Mouse (Mus musculus) layer of hippocampus, postnatal 10 days (tissue): ENCODE measurements around the gene Rac2. TPM values are rescaled to one million over a fixed set of nuclear protein-coding genes. Genes with fewer than 3 reads are reported as not detected.

ENCODE experiments used
- DNase-seq, 2 experiments: peaks; one replicate each; pipeline ENCODE4 v3.0.0; 2021; ENCODE audit warnings: low spot score in 2 of 2
- long read RNA-seq: library from polyadenylated mRNA; stranded (forward); transcript quantifications from one replicate; pipeline ENCODE4 v2.0.0, GENCODE M21; 2023
- total RNA-seq, 2 experiments: library from RNA; stranded (reverse); gene quantifications; 2 replicates each; pipeline ENCODE4 v1.2.3; 2021

Rac2 gene
- 1 to 10 TPM; 3.6 to 3.7 TPM for total RNA-seq
- long read RNA-seq, partial matches to known transcripts, result 2 of 6 reads
- long read RNA-seq, other reads (novel, unspliced or antisense), result 2 of 6 reads

DNA sequence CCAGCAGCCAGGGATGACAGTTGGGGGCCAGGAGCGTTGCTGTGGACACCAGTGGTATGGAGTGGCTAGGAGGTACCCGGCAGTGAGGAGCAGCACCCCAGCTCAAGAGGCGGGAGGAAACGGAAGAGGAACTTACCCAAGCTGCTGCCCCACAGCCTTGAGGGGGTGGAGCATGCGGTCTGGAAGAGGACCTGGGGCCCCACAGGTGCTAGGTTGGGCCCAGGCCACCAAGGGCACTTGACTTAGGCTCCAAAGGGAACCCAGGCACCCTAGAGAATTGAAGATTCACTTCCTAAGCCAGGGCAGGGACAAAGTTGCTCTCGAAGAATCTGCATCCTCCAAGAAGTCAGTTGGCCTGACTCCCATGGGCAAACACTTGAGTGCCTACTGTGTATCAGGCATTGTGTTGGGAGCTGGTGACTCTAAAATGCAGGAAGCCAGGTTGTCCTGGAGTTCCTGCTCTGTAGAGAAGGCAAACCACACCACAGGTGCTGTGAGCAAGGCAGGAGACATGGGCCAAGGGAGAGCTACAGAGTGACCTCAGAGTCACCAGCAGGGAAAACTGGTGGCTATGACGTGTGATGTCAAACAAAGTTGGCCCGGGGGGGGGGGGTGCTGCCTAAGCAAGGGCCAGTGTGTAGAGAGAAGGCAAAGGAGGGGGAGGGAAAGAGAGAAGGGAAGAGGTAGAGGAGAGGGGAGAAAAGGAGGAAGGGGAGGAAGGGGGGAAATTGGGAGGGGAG is at the start of gene Rac2:
Rac2 (minus strand) TSS at position 126 of the 740 bp plus-strand sequence.
- no peak for DNase-seq

DNA sequence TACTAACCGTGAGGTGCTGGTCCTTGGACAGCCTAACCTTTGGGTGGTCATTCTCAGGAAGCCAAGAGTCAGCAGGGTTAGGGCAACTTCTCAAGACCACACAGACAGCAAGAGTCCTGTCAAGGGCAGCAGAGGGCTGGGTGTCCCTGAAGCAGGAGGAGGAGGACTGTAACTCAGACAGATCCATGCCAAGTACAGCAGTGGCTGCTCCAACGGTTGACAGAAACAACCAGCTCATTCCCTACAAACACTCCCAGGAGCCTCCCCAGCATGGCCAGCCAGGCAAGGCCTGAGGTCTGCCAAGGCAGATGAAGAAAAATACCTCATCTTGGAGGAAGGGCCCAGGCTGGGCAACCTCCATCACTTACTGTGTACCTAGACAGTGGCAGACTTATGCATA is 44.4 kb upstream of the Rac2 start:
- DNase-seq, result no peak

DNA sequence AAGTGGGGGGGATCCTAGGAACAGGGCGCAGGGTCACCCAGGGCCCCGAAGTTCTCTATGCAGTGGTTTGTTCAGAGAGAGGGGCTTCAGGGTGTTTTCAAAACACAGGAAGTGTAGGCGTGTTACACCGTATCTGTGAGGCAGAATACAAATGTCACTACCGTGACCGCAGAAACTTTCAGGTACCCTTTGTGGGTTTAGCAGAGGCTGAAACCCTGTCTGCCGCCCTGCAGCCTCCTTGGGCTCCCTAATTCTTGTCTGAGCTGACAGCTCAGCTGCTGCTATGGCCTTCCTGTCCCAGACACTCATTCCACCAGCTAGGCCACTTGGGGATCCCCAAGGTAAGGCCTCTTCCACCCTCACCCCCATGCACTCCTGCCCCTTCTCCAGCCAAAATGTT is 42.0 kb upstream of the Rac2 start:
- DNase-seq, result no peak

DNA sequence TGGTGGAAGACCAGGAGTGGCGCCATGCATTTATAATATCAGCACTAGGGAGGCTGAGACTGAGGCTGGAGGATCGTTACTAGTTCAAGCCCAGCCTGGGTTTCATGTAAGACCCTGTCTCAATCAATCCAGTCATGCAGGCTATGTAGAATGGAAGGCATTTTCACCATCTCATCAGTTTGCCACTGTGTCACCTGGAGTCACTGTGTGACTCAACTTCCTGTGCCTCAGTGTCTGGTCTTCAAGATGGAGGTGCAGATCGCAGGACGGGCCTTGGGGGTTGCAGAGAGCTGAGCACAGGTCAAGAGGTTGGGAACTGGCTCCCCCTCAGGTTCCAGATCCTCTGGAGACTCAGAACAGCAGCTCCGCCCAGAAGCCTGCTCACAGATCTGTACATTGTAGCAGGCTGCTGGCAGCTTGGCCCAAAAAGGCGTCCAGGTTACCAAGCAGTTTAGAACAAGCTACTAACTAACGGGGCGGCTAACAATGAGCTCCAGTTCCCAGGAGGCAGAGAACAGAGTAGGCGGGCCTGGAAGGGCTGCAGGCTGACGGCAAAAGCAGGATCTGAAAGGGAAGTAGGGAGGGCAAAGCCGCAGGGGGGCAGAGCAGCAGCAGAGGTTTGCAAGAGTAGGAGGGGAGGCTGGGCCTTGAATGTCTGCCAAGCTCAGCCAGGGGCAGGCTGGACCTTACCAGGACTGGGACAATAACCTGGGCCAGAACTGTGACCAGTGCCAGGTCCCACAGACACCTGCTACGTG is 38.3 kb upstream of the Rac2 start:
- peak; percentile 59 to 69 for DNase-seq

DNA sequence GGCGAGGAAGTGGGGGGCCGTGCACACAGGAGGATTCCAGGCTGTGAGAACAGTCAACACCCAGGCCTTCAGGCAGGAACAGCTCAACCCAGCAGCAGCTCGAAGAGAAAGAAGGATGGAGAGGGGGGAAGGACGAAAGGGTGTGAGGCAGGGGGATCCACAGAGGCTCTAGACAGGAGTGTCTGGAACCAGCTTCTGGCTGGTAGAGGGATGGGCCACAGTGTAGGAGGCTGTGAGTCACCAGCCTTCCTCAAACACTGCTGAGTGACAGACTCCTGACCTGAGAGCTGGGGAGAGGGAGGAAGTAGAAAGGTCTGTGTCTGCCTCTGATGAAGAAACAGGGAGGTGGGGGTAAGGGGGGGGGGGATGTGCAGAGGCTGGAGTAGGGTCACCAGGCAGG is 34.9 kb upstream of the Rac2 start:
- DNase-seq, result peak in 1 of 2 experiments; percentile 46

DNA sequence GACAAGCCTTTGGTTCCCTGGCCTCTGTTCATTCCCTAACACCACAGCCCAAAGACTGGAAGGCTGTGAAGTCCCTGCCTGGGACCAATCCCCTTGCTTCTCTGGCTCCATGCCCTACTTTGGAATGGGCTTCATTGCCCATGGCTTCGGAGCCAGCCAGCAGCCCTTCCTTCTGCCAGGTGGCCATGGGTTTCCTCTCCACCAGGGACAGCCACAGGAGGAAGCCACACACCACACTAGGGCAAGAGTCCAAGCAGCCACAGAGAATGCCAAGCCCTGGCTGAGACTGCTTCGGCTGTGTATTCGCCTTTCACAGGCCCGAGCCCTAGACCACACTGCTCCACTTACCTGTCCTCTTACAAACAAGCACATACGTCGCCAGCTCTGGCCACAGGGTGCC is 33.5 kb upstream of the Rac2 start:
- peak; percentile 71 to 77 for DNase-seq

DNA sequence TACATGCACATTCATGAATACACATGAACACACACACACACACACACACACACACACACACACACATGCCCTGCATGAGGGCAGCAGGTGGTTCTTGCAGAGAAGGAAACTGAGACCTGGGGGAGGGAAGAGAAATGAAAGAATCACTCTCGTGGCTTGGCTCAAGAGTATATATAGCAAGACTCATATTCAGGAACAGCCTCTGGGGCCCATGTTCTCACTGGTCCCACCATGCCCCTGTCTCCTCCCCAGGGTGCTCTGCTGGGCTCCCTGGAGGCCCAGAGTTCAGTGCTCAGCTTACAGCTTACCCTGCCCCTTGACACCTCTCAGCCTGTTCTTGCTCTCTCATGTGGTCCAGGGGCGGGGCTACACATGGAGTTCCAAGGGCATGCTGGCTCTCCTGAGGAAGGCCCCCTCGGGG is 32.8 kb upstream of the Rac2 start:
- DNase-seq, result no peak

DNA sequence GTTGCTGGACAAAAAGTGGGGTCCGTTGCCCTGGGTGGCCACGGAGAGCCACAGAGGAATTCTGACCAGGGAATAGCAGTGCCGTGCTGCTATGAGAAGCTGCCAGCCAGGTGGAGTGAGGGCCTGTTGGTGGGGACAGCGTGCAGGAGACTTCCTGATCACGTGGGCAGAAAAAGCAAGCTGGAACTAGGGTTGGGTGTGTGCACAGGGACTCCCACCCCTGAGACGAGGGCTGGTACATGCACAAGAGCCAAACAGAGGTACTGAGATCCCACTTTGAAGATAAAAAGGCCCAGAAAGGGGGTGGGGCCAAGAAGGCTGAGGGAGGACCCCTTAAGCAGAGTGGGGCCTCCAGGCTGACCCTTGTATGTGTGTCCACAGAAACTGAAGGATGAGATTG is 31.7 kb upstream of the Rac2 start:
- DNase-seq, result no peak

DNA sequence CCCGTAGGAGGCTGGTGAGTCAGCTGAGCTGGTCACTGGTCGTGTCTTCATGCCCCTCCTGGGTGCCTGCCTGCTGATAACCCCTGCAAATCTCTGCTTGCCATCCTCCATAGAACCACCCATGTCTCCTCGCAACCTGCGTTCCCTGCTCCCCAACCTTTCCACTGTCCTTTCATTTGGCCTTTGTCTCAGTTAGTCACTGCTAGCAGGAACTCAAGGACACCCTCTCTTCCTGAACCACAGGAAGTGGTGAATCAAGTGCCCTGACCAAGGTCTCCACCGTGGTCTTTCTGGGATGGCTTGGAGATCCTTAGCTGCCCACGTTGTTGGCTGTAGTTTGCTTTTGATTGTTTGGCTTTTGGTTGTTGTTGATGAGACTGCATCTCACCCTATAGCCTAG is 28.6 kb upstream of the Rac2 start:
- no peak for DNase-seq

DNA sequence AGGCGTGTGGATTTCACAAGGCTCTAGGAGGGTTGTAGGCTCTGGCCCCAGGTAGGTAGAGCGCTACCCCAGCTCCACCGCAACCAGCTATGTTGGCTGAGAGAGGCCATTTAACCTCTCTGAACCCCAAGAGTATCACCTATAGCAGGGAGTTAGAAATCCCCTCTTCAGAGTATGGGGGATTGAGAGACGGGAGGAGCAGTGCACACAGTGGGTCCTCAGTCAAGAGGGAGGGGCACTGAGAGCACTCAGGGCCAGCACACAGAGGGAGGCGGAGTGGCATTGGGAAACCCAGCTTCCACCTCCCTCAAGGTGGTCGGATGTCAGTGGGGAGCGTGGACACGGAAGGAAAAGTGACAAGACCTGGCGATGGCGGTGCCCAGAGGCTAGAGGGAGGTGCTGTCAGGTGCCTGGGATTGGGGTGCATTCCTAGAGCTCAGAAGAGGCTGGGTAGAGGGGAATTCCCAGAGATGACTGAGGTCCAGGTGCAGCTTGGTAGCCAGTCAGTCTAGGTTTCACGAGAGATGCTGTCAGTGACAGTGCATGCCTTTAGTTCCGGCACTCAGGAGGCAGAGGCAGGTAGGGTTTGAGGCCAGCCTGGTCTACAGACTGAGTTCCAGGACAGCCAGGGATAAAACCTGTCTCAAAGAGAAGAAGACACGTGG is 27.1 kb upstream of the Rac2 start:
- no peak for DNase-seq

DNA sequence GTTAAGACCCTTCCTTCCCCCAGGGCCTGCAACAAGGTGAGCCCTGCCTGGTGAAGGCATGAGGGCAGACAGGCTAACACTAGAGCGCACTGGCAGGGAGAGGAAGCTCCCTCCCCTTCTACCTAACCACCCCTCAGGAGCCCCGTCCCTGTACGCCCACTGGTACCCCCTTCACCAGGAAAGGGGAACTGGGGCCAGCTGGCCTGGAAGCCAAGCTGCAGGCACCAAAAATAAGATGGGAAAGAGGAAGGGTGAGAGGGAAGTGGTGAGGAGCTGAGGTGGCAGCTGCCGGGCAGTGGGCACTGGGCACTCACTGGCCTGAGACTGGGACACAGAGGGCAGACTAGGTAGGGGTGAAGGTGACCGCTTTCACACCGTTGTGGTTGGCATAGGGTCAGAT is 26.5 kb upstream of the Rac2 start:
- DNase-seq, result no peak

DNA sequence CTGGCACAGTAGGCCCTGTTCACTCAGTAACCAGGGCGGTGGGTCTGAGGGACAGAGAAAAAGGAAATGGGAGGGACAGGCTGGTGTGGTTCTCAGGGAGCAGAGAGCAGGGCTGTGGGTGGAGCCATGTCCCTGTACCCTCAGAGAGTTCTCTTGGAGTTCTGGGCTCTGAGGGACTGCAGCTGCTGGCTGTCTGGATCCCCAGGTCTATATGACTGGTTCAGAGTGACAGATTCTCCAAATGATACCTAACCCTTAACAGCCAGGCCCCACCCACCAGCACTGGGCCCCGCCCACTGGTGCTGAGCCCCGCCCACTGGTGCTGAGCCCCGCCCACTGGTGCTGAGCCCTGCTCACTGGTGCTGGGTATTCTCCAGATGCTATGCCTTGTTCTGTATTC is 25.1 kb upstream of the Rac2 start:
- DNase-seq, result peak in 1 of 2 experiments; percentile 44

DNA sequence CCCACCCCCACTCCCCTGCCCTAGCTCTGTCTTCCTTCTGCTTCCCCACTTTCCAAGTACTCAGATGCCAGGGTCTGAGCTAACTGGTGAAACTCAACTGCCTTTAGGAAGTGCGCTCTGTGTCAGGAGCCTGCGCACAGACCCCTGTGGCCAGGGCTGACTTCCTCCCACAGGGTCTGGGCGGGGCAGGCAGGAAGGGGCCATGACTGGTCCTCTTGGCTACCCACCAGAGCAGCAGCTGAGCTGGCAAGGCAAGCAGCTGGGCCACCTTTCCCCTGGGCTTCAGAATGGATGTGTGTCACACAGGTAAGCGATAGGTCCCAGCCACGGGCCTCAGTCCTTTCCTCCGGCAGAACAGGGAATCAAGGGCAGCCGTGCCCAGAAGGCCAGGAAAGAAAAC is 24.3 kb upstream of the Rac2 start, which contains the start of gene Cyth4:
Cyth4 (plus strand) TSS at position 134 of the 400 bp plus-strand sequence.
- no peak for DNase-seq

DNA sequence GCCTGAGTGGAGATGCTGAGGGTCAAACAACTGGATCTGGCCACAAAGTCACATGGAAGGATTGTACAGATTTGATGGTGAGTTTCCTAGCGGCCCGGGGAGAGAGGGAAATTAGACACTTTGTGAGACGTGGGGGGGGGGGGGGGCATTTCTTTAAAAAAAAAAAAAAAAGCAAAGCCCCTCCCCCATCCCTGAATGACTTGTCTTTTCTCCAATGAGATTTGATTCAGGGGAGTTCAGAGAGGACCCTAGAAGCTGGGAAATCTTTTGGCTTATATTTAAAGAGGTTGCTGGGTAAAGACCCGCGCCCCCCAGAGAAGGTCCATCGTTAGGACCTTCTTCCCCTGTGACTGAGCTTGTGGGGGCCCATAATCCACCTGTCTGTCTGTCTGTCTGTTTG is 23.9 kb upstream of the Rac2 start:
- no peak for DNase-seq

DNA sequence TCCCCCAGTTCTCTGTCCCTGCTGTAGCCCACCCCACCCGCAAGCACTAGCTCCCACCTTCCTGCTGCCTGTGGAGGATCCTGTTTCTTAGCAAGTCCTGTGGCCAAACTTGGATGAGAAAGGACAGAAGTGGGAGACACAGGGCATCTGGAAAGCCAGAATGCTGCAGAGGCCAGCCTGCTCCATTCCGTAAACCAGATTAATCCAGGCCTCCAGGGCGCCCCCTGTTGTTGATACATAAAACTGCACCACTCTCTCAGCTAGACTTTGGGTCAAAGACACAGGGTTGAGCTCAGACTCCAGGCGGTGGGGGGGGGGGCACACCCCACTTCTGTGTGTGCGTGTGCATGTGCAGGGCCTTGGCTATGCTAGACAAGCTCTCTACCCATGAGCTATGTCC is 22.9 kb upstream of the Rac2 start:
- no peak for DNase-seq

DNA sequence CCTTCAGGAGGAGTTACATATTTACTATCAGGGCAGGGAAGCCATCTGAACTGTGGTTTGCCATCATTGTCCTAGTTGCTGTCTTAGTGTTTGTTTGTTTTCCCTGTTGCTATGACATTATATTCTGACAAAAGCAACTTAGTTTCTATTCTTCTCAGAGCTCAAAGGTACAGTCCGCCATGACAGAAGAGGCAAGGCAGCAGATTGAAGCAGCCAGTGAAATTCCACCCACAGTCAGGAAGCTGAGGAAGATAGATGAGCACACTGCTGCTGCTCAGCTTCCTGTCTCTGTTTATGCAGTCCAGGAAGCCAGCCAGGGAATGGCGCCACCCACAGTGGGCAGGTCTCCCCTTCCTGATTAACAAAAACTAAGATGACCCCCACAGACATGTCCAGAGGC is 22.2 kb upstream of the Rac2 start:
- DNase-seq, result no peak

DNA sequence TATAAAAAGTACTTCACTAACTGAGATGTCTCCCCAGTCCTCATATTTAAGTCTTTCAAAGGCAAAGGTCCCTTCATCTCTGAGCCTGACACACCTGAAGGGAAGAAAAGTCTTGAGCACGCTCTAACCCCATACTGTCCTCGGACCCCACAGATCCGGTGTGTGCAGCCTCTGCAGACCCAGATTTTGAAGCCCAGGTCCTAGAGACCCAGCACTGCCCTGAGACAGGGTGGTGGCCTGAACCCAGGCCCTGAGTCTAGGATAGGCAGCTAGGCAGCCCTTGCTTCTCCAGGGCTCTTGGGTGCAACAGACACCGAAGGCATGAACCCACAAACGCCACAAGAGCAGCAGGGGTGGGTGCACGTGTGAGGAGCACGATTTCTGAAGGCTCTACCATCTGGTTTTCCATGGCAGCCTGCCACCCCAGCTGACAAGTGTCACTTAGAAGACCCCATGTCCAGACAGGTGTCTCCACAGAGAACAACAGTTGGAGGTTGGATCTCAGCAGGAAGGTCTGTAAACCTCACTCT is 21.4 kb upstream of the Rac2 start:
- no peak for DNase-seq

DNA sequence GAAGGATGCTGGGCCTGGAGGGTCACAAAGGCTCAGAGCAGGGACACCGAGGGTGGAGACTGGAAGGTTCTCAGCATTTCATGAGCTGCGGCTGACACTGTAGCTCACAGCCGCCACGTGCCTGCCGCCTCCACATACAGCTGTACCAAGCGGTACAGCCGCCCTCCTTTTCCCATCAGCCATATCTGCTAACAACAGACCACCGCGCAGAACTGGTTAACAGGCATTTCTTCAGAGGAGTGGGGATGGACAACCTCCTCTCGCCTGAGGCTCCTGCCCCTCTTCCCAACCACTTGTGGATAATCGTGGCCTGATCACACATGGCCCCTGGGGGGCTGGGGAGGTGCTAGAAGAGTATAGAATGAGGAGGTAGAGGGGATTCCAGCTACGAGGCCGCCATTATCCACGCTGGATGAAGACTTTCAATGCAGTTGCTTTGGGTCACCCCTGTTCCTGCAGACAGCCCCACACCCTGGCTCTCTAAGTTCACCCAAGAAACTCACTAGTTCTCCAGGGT is 19.9 kb upstream of the Rac2 start:
- DNase-seq, result no peak

DNA sequence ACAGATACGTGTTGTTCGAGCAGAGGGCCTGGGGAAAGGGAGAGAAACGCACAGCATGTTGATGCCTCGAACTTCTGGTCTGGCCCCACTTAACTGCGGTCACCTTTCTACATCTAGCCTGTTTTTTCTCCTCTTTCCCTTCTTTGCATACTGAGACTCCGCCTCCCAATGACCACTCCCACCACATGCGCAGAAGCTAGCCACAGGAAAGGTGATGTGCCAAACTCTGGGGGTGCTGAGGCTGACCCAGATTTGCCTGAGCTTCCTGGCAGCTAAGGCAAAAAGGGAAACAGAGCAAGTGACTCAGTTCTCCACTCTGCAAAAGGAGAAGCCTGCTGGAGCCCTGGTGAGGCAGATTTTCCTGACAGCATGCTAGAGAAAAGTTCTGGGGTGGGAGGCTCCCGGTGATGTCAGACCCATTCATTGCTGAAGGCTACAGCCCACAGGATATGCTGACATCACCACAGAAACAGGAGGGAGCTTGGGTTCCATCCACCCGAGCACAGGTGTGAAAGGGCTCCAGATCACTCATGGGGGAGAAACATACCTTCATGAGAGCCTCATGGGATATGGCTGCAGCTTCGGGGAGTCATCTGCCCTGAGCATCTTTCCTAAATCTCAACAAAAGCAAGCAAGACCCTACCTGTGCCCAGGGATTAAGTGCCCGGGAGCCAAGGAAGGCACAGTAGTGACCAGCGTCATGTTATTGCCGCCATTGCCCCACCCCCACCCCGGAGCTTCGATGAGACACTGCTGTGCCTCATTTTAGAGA is 19.3 kb upstream of the Rac2 start:
- no peak for DNase-seq

DNA sequence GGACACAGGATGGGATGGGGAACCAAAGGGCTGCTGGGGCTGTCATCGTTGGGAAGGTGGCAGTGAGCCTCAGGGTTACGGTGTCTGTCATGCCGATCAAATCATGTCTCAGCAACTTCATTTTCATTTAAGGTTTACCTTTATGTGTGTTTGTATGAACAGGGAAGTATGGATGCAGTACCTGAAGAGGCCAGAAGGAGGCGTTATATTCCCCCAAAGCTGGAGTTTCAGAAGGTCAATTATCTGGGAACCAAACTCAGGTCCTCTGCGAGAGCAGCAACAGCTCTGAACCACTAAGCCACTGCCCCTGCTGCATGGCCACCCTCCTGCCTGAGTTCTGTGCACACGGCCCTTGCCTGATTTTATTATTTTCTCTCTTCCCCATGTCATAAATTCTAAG is 18.2 kb upstream of the Rac2 start:
- DNase-seq, result no peak

DNA sequence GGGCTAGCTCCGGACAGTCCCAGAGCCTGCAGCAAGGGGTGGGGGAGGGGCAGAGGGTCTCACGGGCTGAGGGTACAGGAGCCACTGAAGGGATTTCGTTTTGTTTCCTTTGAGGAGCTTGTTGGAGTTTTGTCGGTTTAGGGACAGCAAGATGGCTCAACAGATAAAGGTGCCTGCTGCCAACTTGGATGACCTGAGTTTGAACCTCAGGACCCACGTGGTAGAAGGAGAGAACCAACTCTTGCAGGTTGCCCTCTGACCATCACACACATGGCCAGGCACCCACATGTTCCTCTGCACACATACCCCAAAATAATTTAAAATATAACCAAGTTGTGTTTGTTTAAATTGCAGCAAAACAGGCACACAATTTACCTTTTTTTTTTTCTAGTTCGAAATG is 17.4 kb upstream of the Rac2 start:
- DNase-seq, result no peak
